Mouse (Mus musculus) A20 (cell line): Measurements from ENCODE around the gene Hsdl1.

ENCODE experiments used
- DNase-seq: peaks from one replicate; pipeline ENCODE4 v3.0.0-alpha.2; 2011; ENCODE audit warnings: low read depth, low spot score

Hsdl1 gene

GRCm38 (mm10) chr8:119579096-119579495 is 4.1 kb upstream of the Hsdl1 start:
- DNase-seq: no peak

- no peak for DNase-seq
Measured at GRCm38 (mm10) chr8:119575366-119575726, 363 bp upstream of the Hsdl1 start.

GRCm38 (mm10) chr8:119572411-119572810 is 2.6 kb downstream of the Hsdl1 start:
- no peak for DNase-seq

GRCm38 (mm10) chr8:119571135-119571534 is 3.8 kb downstream of the Hsdl1 start:
- no peak for DNase-seq

GRCm38 (mm10) chr8:119569881-119570280 is 5.1 kb downstream of the Hsdl1 start:
- DNase-seq: no peak

- DNase-seq: no peak
Measured at GRCm38 (mm10) chr8:119568951-119569350, 6.0 kb downstream of the Hsdl1 start.

GRCm38 (mm10) chr8:119568251-119568650 is 6.7 kb downstream of the Hsdl1 start:
- no peak for DNase-seq

- DNase-seq: no peak
Measured at GRCm38 (mm10) chr8:119566367-119566766, 8.6 kb downstream of the Hsdl1 start.

- DNase-seq: no peak
Measured at GRCm38 (mm10) chr8:119563849-119564251, 11.1 kb downstream of the Hsdl1 start.

GRCm38 (mm10) chr8:119559402-119559720 is 15.6 kb downstream of the Hsdl1 start:
- no peak for DNase-seq

GRCm38 (mm10) chr8:119558603-119559401 is 16.2 kb downstream of the Hsdl1 start, which contains the start of gene Mbtps1:
Mbtps1 (minus strand) TSS chr8:119558735.
- peak; percentile 99 for DNase-seq

- DNase-seq: no peak
Measured at GRCm38 (mm10) chr8:119557821-119558602, 17.0 kb downstream of the Hsdl1 start.

GRCm38 (mm10) chr8:119557132-119557531 is 17.9 kb downstream of the Hsdl1 start:
- DNase-seq: peak; percentile 24

- DNase-seq: no peak
Measured at GRCm38 (mm10) chr8:119555861-119556260, 19.1 kb downstream of the Hsdl1 start.

- DNase-seq: no peak
Measured at GRCm38 (mm10) chr8:119552967-119553366, 22.0 kb downstream of the Hsdl1 start.

- no peak for DNase-seq
Measured at GRCm38 (mm10) chr8:119548560-119549113, 26.3 kb downstream of the Hsdl1 start.

GRCm38 (mm10) chr8:119547019-119547691 is 27.8 kb downstream of the Hsdl1 start:
- no peak for DNase-seq

- no peak for DNase-seq
Measured at GRCm38 (mm10) chr8:119545791-119546190, 29.2 kb downstream of the Hsdl1 start.

GRCm38 (mm10) chr8:119545180-119545579 is 29.8 kb downstream of the Hsdl1 start:
- no peak for DNase-seq

- no peak for DNase-seq
Measured at GRCm38 (mm10) chr8:119544606-119545005, 30.4 kb downstream of the Hsdl1 start.

GRCm38 (mm10) chr8:119531973-119532372 is 43.0 kb downstream of the Hsdl1 start:
- no peak for DNase-seq

GRCm38 (mm10) chr8:119531397-119531796 is 43.6 kb downstream of the Hsdl1 start:
- no peak for DNase-seq
